Mouse (Mus musculus): ENCODE results near the gene Tspan13. TPM values are rescaled to one million over a fixed set of nuclear protein-coding genes. Genes with fewer than 3 reads are reported as not detected.

Gene Tspan13
- polyA plus RNA-seq, 1 experiment = 12.0 TPM

DNA sequence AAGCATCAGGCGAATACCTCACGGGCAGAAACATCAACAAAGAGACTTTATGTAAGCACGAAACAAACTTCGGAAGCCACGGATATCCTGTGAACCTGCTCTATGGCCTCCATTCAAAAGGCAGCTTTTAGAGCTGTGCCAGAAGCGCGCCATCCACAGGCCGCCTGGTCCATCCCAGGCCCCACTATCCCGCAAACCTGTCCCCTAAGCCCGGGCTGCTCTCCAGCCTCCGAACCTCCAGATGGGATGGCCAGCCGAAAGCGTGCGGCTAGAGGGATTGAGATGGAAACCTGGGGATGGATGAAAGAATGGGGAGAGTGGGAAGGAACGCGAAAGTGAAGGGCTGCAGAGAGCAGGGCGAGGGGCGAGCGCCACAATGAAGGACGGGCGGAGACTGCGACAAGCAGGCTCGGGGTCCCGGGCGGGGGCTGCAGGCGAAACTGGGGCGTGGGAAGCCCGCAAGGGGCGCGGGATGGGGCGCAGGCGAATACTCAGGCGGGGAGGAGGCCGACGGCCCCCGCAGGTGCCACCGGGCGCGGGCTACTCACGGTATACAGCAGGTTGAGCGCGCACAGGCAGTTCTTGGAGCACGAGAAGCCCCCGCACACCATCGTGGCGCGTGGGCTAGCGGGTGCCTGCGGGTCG is 475 bp downstream of the Tspan13 start:
- Histone ChIP-seq H3K27me3 (ENCODE audit: control insufficient read depth, insufficient read depth, low read length) (no peaks in the 10 kb centered on the region), H3K36me3 (ENCODE audit: control insufficient read depth, insufficient read depth, low read length) (no peaks in the 10 kb centered on the region), H3K4me1 (ENCODE audit: control insufficient read depth, insufficient read depth, low read length) (peaks cover 19% of the 10 kb centered on the region), H3K27ac (ENCODE audit: control insufficient read depth, insufficient read depth, low read depth, low read length) (no peak overlapping the region; the same call in 1 of the 2 replicates), H3K4me3 (ENCODE audit: control insufficient read depth, low read depth, low read length) (peak overlapping the region; percentile 79)
- no peak for TF ChIP-seq CTCF (IDR thresholded peaks at IDR 0.05; ENCODE audit: control insufficient read depth, insufficient read depth, insufficient replicate concordance, low read depth, low read length)
- TF ChIP-seq POLR2A (IDR thresholded peaks at IDR 0.05; ENCODE audit: control insufficient read depth, low read depth, low read length) = no peak

DNA sequence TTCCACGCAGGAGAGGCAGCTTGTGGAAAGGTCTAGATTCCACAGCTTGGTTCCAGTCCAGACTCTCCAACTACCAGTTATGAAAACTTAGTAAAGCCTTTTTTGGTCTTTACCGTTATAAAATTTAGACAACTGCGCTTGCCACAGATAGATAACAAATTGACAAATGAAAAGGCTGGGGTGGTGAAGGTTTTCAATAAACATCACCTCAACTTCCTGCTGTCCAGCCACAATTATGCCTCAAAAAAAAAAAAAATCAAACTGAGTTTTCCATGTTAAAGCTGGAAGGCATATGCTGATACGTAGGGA is 1.1 kb downstream of the Tspan13 start:
- no peak for TF ChIP-seq POLR2A (IDR thresholded peaks at IDR 0.05; ENCODE audit: control insufficient read depth, low read depth, low read length)
- no peak for TF ChIP-seq CTCF (IDR thresholded peaks at IDR 0.05; ENCODE audit: control insufficient read depth, insufficient read depth, insufficient replicate concordance, low read depth, low read length)
- no peak overlapping the region; the same call in 1 of the 2 replicates for H3K4me3 ChIP-seq (ENCODE audit: control insufficient read depth, low read depth, low read length)
- H3K36me3 ChIP-seq (ENCODE audit: control insufficient read depth, insufficient read depth, low read length) = no peaks in the 10 kb centered on the region
- no peaks in the 10 kb centered on the region for H3K27me3 ChIP-seq (ENCODE audit: control insufficient read depth, insufficient read depth, low read length)
- H3K27ac ChIP-seq (ENCODE audit: control insufficient read depth, insufficient read depth, low read depth, low read length) = no peak overlapping the region
- H3K4me1 ChIP-seq (ENCODE audit: control insufficient read depth, insufficient read depth, low read length) = peaks cover 16% of the 10 kb centered on the region

DNA sequence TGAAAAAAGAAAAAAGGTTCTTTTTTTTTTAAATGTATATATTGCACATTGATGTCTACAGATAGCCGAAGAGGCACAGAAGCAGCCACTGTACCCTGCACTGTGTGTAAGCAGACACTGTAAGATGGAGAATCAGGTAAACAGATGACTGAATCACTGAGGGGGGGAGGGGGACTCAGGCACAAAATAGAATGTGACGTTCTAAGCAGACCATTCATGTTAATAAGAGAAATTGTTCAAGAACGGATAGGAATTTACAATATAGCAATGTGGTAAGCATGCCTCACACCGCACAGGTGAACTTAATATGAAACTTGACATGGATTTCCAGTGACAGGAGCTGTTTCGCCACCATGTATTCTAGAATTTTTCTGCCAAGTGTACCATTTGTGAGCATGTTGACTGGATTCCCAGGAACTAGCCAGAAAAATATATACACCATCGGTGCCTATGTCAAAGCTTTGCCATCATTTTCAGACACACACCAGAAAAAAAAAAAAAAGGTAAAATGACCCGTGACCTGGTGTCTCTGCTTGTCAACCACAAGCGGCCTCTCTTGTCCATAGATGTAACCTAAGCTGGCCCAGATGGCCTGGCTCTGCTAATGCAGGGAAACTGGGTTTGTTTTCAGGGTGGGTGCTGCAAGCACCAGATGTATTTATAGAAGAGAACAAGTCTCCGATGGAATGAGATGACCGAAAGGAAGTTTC is 1.6 kb downstream of the Tspan13 start:
- H3K27ac ChIP-seq (ENCODE audit: control insufficient read depth, insufficient read depth, low read depth, low read length) = no peak overlapping the region

DNA sequence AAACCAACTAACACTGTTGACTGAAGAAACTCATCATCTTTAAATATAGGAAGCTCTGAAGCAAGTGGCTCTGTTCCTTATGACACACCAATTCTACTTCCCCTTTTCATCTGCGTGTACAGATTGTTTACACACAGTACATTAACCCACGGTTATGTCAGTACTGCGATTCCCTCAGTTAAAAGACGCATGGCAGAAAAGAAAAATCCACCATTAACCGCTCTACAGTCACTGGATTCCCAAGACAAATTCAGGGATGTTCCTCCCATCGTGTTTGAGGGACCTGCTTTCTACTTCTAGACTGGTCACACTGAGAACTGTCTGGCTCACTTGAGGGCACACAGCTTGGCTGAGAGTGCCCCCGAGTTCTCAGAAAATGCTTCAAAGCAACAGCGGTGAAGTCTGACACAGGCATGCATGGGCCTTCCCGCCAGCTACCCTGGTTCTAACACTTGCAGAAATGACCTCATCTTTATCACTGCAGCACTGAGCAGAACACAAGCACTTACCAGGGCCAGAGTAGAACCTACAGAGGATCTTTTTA is 2.7 kb downstream of the Tspan13 start:
- Histone ChIP-seq H3K27me3 (ENCODE audit: control insufficient read depth, insufficient read depth, low read length) (no peaks in the 10 kb centered on the region), H3K27ac (ENCODE audit: control insufficient read depth, insufficient read depth, low read depth, low read length) (no peak overlapping the region), H3K4me1 (ENCODE audit: control insufficient read depth, insufficient read depth, low read length) (peaks cover 9% of the 10 kb centered on the region), H3K4me3 (ENCODE audit: control insufficient read depth, low read depth, low read length) (no peak overlapping the region), H3K36me3 (ENCODE audit: control insufficient read depth, insufficient read depth, low read length) (no peaks in the 10 kb centered on the region)
- no peak for TF ChIP-seq CTCF (IDR thresholded peaks at IDR 0.05; ENCODE audit: control insufficient read depth, insufficient read depth, insufficient replicate concordance, low read depth, low read length)
- TF ChIP-seq POLR2A (IDR thresholded peaks at IDR 0.05; ENCODE audit: control insufficient read depth, low read depth, low read length) = no peak

More for the DNA sequence above, 1.6 kb downstream of the Tspan13 start:
- TF ChIP-seq CTCF (IDR thresholded peaks at IDR 0.05; ENCODE audit: control insufficient read depth, insufficient read depth, insufficient replicate concordance, low read depth, low read length) (no peak), POLR2A (IDR thresholded peaks at IDR 0.05; ENCODE audit: control insufficient read depth, low read depth, low read length) (no peak)
- Histone ChIP-seq H3K4me3 (ENCODE audit: control insufficient read depth, low read depth, low read length) (no peak overlapping the region; the same call in 1 of the 2 replicates), H3K27me3 (ENCODE audit: control insufficient read depth, insufficient read depth, low read length) (no peaks in the 10 kb centered on the region), H3K36me3 (ENCODE audit: control insufficient read depth, insufficient read depth, low read length) (no peaks in the 10 kb centered on the region), H3K4me1 (ENCODE audit: control insufficient read depth, insufficient read depth, low read length) (peaks cover 13% of the 10 kb centered on the region)

DNA sequence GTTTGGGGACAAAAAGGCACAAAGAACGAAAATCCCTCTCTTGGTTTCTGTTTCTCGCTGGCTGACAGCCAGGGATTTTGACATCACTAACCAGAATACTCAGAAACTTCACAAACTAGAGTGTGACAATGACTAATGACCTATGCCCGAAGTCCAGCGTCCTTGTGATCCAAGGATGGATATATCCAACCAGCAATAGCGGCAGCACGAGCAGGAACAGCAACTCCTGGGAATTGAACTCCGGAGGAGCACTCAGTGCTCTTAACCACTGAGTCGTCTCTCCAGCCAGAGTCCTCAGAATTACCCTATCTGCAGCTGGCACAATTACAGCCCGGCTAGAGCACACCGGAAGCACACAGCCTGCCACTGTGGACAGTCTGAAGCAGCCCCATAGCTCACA is 5.5 kb downstream of the Tspan13 start:
- TF ChIP-seq CTCF (IDR thresholded peaks at IDR 0.05; ENCODE audit: control insufficient read depth, insufficient read depth, insufficient replicate concordance, low read depth, low read length) = no peak
- TF ChIP-seq POLR2A (IDR thresholded peaks at IDR 0.05; ENCODE audit: control insufficient read depth, low read depth, low read length) = no peak

DNA sequence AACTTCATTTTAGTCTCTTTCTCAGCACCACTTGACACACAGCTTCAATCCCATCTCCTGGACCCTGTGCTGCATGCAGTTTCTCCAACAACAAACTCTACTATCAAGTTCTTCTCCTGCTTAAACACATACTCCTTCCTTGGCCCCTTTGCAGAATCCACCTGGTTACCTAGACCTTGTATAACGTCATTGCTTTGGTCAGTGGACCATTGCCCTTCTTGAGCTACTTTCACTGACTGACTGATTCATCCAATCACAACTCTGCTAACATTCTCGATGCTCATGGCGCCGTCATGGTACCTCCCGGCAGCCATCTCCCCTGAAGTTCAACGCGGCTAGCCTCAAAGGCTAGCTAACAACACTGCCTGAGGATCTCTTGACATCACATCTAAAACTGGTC is 6.2 kb downstream of the Tspan13 start:
- Histone ChIP-seq H3K4me3 (ENCODE audit: control insufficient read depth, low read depth, low read length) (no peak overlapping the region), H3K4me1 (ENCODE audit: control insufficient read depth, insufficient read depth, low read length) (peaks cover 2% of the 10 kb centered on the region), H3K36me3 (ENCODE audit: control insufficient read depth, insufficient read depth, low read length) (no peaks in the 10 kb centered on the region), H3K27ac (ENCODE audit: control insufficient read depth, insufficient read depth, low read depth, low read length) (no peak overlapping the region), H3K27me3 (ENCODE audit: control insufficient read depth, insufficient read depth, low read length) (no peaks in the 10 kb centered on the region)
- TF ChIP-seq CTCF (IDR thresholded peaks at IDR 0.05; ENCODE audit: control insufficient read depth, insufficient read depth, insufficient replicate concordance, low read depth, low read length) = no peak
- no peak for TF ChIP-seq POLR2A (IDR thresholded peaks at IDR 0.05; ENCODE audit: control insufficient read depth, low read depth, low read length)

More for the DNA sequence above, 5.5 kb downstream of the Tspan13 start:
- Histone ChIP-seq H3K36me3 (ENCODE audit: control insufficient read depth, insufficient read depth, low read length) (no peaks in the 10 kb centered on the region), H3K27ac (ENCODE audit: control insufficient read depth, insufficient read depth, low read depth, low read length) (no peak overlapping the region), H3K27me3 (ENCODE audit: control insufficient read depth, insufficient read depth, low read length) (no peaks in the 10 kb centered on the region), H3K4me3 (ENCODE audit: control insufficient read depth, low read depth, low read length) (no peak overlapping the region), H3K4me1 (ENCODE audit: control insufficient read depth, insufficient read depth, low read length) (peaks cover 5% of the 10 kb centered on the region)

DNA sequence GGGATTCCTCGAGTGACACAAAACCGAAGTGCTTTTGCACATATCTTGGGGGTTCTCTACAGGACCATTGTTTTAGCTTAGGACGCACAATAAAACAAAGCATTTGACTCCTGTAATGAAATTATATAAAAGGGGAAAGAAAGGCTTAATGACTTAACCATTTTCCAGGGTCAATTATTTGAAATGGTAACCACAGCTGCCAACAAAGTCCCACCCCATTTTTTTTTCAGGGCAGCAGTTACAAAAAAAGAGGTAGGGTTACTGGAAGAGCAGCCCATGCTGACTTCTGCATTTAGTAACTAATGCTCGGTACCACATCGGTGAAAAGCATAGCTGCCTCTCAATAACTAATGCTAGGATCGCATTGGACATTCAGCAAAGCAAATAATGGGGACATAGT is 6.8 kb downstream of the Tspan13 start:
- no peak for TF ChIP-seq CTCF (IDR thresholded peaks at IDR 0.05; ENCODE audit: control insufficient read depth, insufficient read depth, insufficient replicate concordance, low read depth, low read length)
- no peak for TF ChIP-seq POLR2A (IDR thresholded peaks at IDR 0.05; ENCODE audit: control insufficient read depth, low read depth, low read length)
- Histone ChIP-seq H3K27me3 (ENCODE audit: control insufficient read depth, insufficient read depth, low read length) (no peaks in the 10 kb centered on the region), H3K27ac (ENCODE audit: control insufficient read depth, insufficient read depth, low read depth, low read length) (no peak overlapping the region), H3K4me3 (ENCODE audit: control insufficient read depth, low read depth, low read length) (no peak overlapping the region), H3K4me1 (ENCODE audit: control insufficient read depth, insufficient read depth, low read length) (no peaks in the 10 kb centered on the region), H3K36me3 (ENCODE audit: control insufficient read depth, insufficient read depth, low read length) (no peaks in the 10 kb centered on the region)

Data from testis, adult 2 months (tissue).